Comparison of ENCODE assay signal across 12 mouse cellular contexts in genomic region chr9:51951337-51951736, GRCm38 (mm10). TPM values are rescaled to one million over a fixed set of nuclear protein-coding genes. Genes with fewer than 3 reads are reported as not detected.
DNase-seq lines count a peak whose midpoint lies in the region; ATAC-seq and TF ChIP-seq lines count a peak whose summit lies in the region.
"Had no signal": no experiment of that assay in that cellular context is flagged by ENCODE, and none has a peak within 500 bp of the region (broad histone marks: within the 10 kb centered on the region; RNA-seq: fewer than 3 reads in every experiment).

No protein-coding gene starts in this region.

- H3K27me3 ChIP-seq in cerebellum, adult 2 months (ENCODE audit: control insufficient read depth, insufficient read depth, low read length) = no peaks in the 10 kb centered on the region
- H3K27me3 ChIP-seq in kidney, embryonic 15.5 days = no peaks in the 10 kb centered on the region
- H3K27me3 ChIP-seq: forebrain, embryonic 12.5 days had no signal

- no peak overlapping the region for H3K27ac ChIP-seq in cerebellum, adult 2 months (ENCODE audit: insufficient read depth, low read length)
- H3K27ac ChIP-seq in kidney, embryonic 15.5 days = no peak overlapping the region
- H3K27ac ChIP-seq: forebrain, embryonic 12.5 days; liver, embryonic 14.5 days had no signal

- no peaks in the 10 kb centered on the region for H3K9me3 ChIP-seq in kidney, embryonic 15.5 days (replicated peaks)
- H3K9me3 ChIP-seq: forebrain, embryonic 12.5 days had no signal

- ATAC-seq in kidney, embryonic 15.5 days (replicated peaks; ENCODE audit: low FRiP score) = no peak

- no peak overlapping the region for H3K4me2 ChIP-seq in kidney, embryonic 15.5 days
- H3K4me2 ChIP-seq: forebrain, embryonic 12.5 days had no signal

- no peak for TF ChIP-seq POLR2A in cerebellum, adult 2 months (IDR thresholded peaks at IDR 0.05; ENCODE audit: borderline replicate concordance, insufficient read depth, low read length)

- no peaks in the 10 kb centered on the region for H3K4me1 ChIP-seq in cerebellum, adult 2 months (ENCODE audit: control insufficient read depth, insufficient read depth, low read length)
- no peaks in the 10 kb centered on the region for H3K4me1 ChIP-seq in kidney, embryonic 15.5 days
- H3K4me1 ChIP-seq: forebrain, embryonic 12.5 days had no signal

- WGBS in cerebellum, adult 2 months = 81% methylated on average over 2 of the region's 2 CpGs
- 71% methylated on average over 2 of the region's 2 CpGs for WGBS in kidney, embryonic 15.5 days

- TF ChIP-seq CTCF in cerebellum, adult 2 months (IDR thresholded peaks at IDR 0.05; ENCODE audit: borderline replicate concordance, insufficient read depth, low read depth, low read length) = peak; percentile 29; the same call in 1 of the 2 replicates

- H3K36me3 ChIP-seq in kidney, embryonic 15.5 days = peaks cover 43% of the 10 kb centered on the region

- DNase-seq in cerebellum, adult 2 months = no peak
- no peak for DNase-seq in cerebellum, adult 9-11 months
- peak; percentile 43 for DNase-seq in kidney, postnatal 10 days
- DNase-seq in thymus, postnatal 0 days (ENCODE audit: low spot score) = peak; percentile 38
- DNase-seq in thymus, postnatal 36 days = no peak
- no peak for DNase-seq in spleen, postnatal 4 days (ENCODE audit: low spot score in 2 of 2)
- DNase-seq in heart, adult 9 months (ENCODE audit: low spot score in 2 of 2) = no peak
- DNase-seq: spleen, adult 18-20 months had no signal

- no peak overlapping the region for H3K9ac ChIP-seq in kidney, embryonic 15.5 days
- H3K9ac ChIP-seq: forebrain, embryonic 12.5 days; liver, embryonic 14.5 days had no signal

- no peak overlapping the region for H3K4me3 ChIP-seq in cerebellum, adult 2 months (replicated peaks; ENCODE audit: insufficient read depth, low read depth, low read length)
- no peak overlapping the region for H3K4me3 ChIP-seq in kidney, embryonic 15.5 days (replicated peaks)
- H3K4me3 ChIP-seq: forebrain, embryonic 12.5 days; myocyte had no signal

RNA-seq across cellular contexts. Expression of gene Fdx1, which starts 12.0 kb away (rescaled TPM):
- polyA plus RNA-seq in cerebellum, adult 2 months (2012; rRNA removed) = 35.1 and 36.8 TPM in 2 replicates
- polyA plus RNA-seq in kidney, embryonic 15.5 days (2015; fragmentation: Nextera tagmentation; extraction: Ambion mirVana) = 105 and 129 TPM in 2 replicates
- 90.2 and 95.5 TPM in 2 replicates for polyA plus RNA-seq in thymus, postnatal 0 days (2015; fragmentation: Nextera tagmentation; extraction: Ambion mirVana)

Comparison
In these comparisons a context has a peak if more than half of its experiments do, and no peak if none do; other contexts are left out.
1. DNase-seq: peak in kidney, postnatal 10 days (single experiment) and thymus, postnatal 0 days (single experiment); none in cerebellum, adult 2 months (0 of 2), cerebellum, adult 9-11 months (single experiment), thymus, postnatal 36 days (0 of 2), spleen, postnatal 4 days (0 of 2) and heart, adult 9 months (0 of 2).